Mouse (Mus musculus): ENCODE measurements around the gene Polr2a.

DNA sequence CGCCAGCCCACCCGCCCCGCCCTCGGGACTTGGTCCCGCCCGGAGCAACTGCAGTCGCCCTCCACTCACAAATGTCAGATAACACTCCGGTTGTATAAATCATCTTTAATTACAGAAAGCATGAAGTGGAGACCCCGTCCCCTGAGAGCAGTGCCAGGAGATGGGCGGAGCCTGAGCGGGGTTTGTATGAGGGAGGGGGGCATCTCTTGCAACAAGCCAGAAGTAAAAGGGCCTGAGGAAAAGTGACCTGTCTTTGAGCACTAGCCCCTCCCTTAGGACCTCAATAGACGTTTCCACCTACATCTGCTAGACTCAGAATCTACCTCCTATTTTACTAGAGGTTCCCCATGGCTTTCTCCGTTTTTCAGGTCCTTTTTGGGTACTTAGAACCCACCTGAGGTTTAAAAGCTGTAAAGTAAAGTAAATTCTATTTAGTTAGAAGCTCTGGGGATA lies 37.6 kb upstream of the Polr2a start:
- no peak for TF ChIP-seq CTCF (IDR thresholded peaks at IDR 0.05; ENCODE audit: control insufficient read depth, insufficient read depth, insufficient read length)
- TF ChIP-seq MYOD1 (IDR thresholded peaks at IDR 0.05; ENCODE audit: control insufficient read depth, insufficient read length, low read depth): no peak
- no peak for TF ChIP-seq MYOG (IDR thresholded peaks at IDR 0.05; ENCODE audit: control insufficient read depth, extremely low read depth, insufficient read length)
